Mouse (Mus musculus): Measurements from ENCODE around the gene Anxa9. TPM values are rescaled to one million over a fixed set of nuclear protein-coding genes. Genes with fewer than 3 reads are reported as not detected.
A peak's percentile ranks its signal among the peaks of the same experiment; 100 is the strongest.

Gene Anxa9
- polyA plus RNA-seq, 1 experiment: 7.6 TPM

- 0 out of 2 replicates have a peak, but pooled peaks have one; percentile 13 for TF ChIP-seq CTCF (IDR thresholded peaks at IDR 0.05; ENCODE audit: control insufficient read depth, insufficient read depth, insufficient replicate concordance, low read depth, low read length)
- TF ChIP-seq POLR2A (IDR thresholded peaks at IDR 0.05; ENCODE audit: control insufficient read depth, low read depth, low read length): no peak
- no peak overlapping the region for H3K4me3 ChIP-seq (ENCODE audit: control insufficient read depth, low read depth, low read length)
- H3K4me1 ChIP-seq (ENCODE audit: control insufficient read depth, insufficient read depth, low read length): no peaks in the 10 kb centered on the region
- no peaks in the 10 kb centered on the region; the same call in 1 of the 2 replicates for H3K36me3 ChIP-seq (ENCODE audit: control insufficient read depth, insufficient read depth, low read length)
- no peak overlapping the region; the same call in 1 of the 2 replicates for H3K27ac ChIP-seq (ENCODE audit: control insufficient read depth, insufficient read depth, low read depth, low read length)
- no peaks in the 10 kb centered on the region for H3K27me3 ChIP-seq (ENCODE audit: control insufficient read depth, insufficient read depth, low read length)
Measured at GRCm38 (mm10) chr3:95295321-95296102, 11.5 kb downstream of the Anxa9 start.

- Histone ChIP-seq H3K27me3 (ENCODE audit: control insufficient read depth, insufficient read depth, low read length) (no peaks in the 10 kb centered on the region), H3K4me3 (ENCODE audit: control insufficient read depth, low read depth, low read length) (no peak overlapping the region), H3K27ac (ENCODE audit: control insufficient read depth, insufficient read depth, low read depth, low read length) (no peak overlapping the region), H3K4me1 (ENCODE audit: control insufficient read depth, insufficient read depth, low read length) (no peaks in the 10 kb centered on the region), H3K36me3 (ENCODE audit: control insufficient read depth, insufficient read depth, low read length) (no peaks in the 10 kb centered on the region; the same call in 1 of the 2 replicates)
- TF ChIP-seq CTCF (IDR thresholded peaks at IDR 0.05; ENCODE audit: control insufficient read depth, insufficient read depth, insufficient replicate concordance, low read depth, low read length) (no peak), POLR2A (IDR thresholded peaks at IDR 0.05; ENCODE audit: control insufficient read depth, low read depth, low read length) (no peak)
Measured at GRCm38 (mm10) chr3:95294718-95295117, 12.3 kb downstream of the Anxa9 start.

DNA sequence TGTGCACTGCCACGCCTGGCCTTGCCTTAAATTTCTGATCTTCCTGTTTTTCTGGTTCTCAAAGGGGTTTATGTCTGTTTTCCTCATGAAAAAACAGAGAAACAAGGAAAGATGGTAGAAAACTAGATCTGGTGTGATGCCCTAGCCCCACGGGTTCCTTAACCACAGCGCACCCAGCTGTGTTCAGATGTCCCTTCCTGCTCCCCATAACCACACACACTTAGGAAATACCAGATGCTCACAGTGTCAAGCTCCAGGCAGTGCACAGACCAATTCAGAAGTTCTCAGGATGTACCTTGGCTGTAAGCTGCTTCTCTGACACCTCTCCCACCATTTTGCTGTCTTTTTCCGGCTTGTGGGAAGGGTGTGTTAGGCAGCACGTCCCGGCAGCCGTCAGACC lies 12.7 kb downstream of the Anxa9 start:
- H3K4me3 ChIP-seq (ENCODE audit: control insufficient read depth, low read depth, low read length): no peak overlapping the region
- TF ChIP-seq CTCF (IDR thresholded peaks at IDR 0.05; ENCODE audit: control insufficient read depth, insufficient read depth, insufficient replicate concordance, low read depth, low read length): no peak
- no peak for TF ChIP-seq POLR2A (IDR thresholded peaks at IDR 0.05; ENCODE audit: control insufficient read depth, low read depth, low read length)
- no peaks in the 10 kb centered on the region; the same call in 1 of the 2 replicates for H3K36me3 ChIP-seq (ENCODE audit: control insufficient read depth, insufficient read depth, low read length)
- H3K4me1 ChIP-seq (ENCODE audit: control insufficient read depth, insufficient read depth, low read length): no peaks in the 10 kb centered on the region
- H3K27me3 ChIP-seq (ENCODE audit: control insufficient read depth, insufficient read depth, low read length): no peaks in the 10 kb centered on the region
- no peak overlapping the region for H3K27ac ChIP-seq (ENCODE audit: control insufficient read depth, insufficient read depth, low read depth, low read length)

- no peak overlapping the region for H3K4me3 ChIP-seq (ENCODE audit: control insufficient read depth, low read depth, low read length)
- no peaks in the 10 kb centered on the region for H3K4me1 ChIP-seq (ENCODE audit: control insufficient read depth, insufficient read depth, low read length)
- H3K36me3 ChIP-seq (ENCODE audit: control insufficient read depth, insufficient read depth, low read length): no peaks in the 10 kb centered on the region; the same call in 1 of the 2 replicates
- TF ChIP-seq CTCF (IDR thresholded peaks at IDR 0.05; ENCODE audit: control insufficient read depth, insufficient read depth, insufficient replicate concordance, low read depth, low read length) (no peak), POLR2A (IDR thresholded peaks at IDR 0.05; ENCODE audit: control insufficient read depth, low read depth, low read length) (no peak)
- no peak overlapping the region; the same call in 1 of the 2 replicates for H3K27ac ChIP-seq (ENCODE audit: control insufficient read depth, insufficient read depth, low read depth, low read length)
- H3K27me3 ChIP-seq (ENCODE audit: control insufficient read depth, insufficient read depth, low read length): no peaks in the 10 kb centered on the region
Measured at GRCm38 (mm10) chr3:95293537-95293936, 13.4 kb downstream of the Anxa9 start.

DNA sequence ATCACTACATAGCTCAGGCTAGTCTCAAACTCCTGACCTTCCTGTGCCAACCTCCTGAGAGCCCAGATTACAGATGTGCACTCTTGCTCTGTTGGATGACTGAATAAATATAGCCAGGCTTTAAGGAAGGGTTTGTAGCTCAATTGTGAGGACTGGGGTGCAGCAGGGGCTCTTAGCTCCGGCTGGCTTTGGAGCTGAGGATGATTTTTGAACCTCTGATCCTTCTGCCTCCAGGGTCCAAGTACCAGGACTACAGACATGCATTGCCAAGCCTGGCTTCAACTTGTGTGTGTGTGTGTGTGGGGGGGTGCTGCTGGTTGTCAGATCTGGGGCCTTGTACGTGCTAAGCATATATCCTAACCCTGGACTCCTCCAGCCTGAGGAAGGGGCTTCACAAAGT lies 14.1 kb downstream of the Anxa9 start:
- no peaks in the 10 kb centered on the region for H3K4me1 ChIP-seq (ENCODE audit: control insufficient read depth, insufficient read depth, low read length)
- no peaks in the 10 kb centered on the region; the same call in 1 of the 2 replicates for H3K36me3 ChIP-seq (ENCODE audit: control insufficient read depth, insufficient read depth, low read length)
- no peak for TF ChIP-seq POLR2A (IDR thresholded peaks at IDR 0.05; ENCODE audit: control insufficient read depth, low read depth, low read length)
- no peak for TF ChIP-seq CTCF (IDR thresholded peaks at IDR 0.05; ENCODE audit: control insufficient read depth, insufficient read depth, insufficient replicate concordance, low read depth, low read length)
- H3K27ac ChIP-seq (ENCODE audit: control insufficient read depth, insufficient read depth, low read depth, low read length): no peak overlapping the region
- no peaks in the 10 kb centered on the region for H3K27me3 ChIP-seq (ENCODE audit: control insufficient read depth, insufficient read depth, low read length)
- H3K4me3 ChIP-seq (ENCODE audit: control insufficient read depth, low read depth, low read length): no peak overlapping the region

DNA sequence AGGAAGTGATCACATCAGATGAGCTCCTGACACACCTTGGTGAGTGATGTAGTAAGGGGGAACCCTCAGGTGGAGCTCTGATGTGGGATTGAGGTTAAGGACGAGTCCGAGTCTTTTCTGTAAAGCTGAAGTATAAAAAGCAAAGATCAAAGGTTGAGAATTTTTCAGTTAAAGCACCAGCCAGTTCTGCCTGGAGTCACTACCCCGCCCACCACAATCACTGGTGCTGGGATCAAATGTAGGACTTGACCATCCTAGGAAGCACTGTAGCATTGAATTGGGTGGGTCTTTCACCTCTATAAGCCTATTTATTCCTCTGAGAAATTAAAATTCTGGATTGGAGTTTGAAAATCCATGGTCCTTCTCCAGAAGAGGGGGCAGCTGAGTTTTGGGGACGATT lies 15.9 kb downstream of the Anxa9 start:
- Histone ChIP-seq H3K4me1 (ENCODE audit: control insufficient read depth, insufficient read depth, low read length) (no peaks in the 10 kb centered on the region), H3K36me3 (ENCODE audit: control insufficient read depth, insufficient read depth, low read length) (no peaks in the 10 kb centered on the region; the same call in none of the 2 replicates), H3K27me3 (ENCODE audit: control insufficient read depth, insufficient read depth, low read length) (no peaks in the 10 kb centered on the region), H3K27ac (ENCODE audit: control insufficient read depth, insufficient read depth, low read depth, low read length) (no peak overlapping the region), H3K4me3 (ENCODE audit: control insufficient read depth, low read depth, low read length) (no peak overlapping the region)
- TF ChIP-seq POLR2A (IDR thresholded peaks at IDR 0.05; ENCODE audit: control insufficient read depth, low read depth, low read length): no peak
- TF ChIP-seq CTCF (IDR thresholded peaks at IDR 0.05; ENCODE audit: control insufficient read depth, insufficient read depth, insufficient replicate concordance, low read depth, low read length): no peak

GRCm38 (mm10) chr3:95290156-95290555 lies 16.8 kb downstream of the Anxa9 start:
- Histone ChIP-seq H3K27me3 (ENCODE audit: control insufficient read depth, insufficient read depth, low read length) (no peaks in the 10 kb centered on the region), H3K4me3 (ENCODE audit: control insufficient read depth, low read depth, low read length) (no peak overlapping the region), H3K4me1 (ENCODE audit: control insufficient read depth, insufficient read depth, low read length) (no peaks in the 10 kb centered on the region), H3K36me3 (ENCODE audit: control insufficient read depth, insufficient read depth, low read length) (no peaks in the 10 kb centered on the region; the same call in none of the 2 replicates), H3K27ac (ENCODE audit: control insufficient read depth, insufficient read depth, low read depth, low read length) (no peak overlapping the region)
- no peak for TF ChIP-seq POLR2A (IDR thresholded peaks at IDR 0.05; ENCODE audit: control insufficient read depth, low read depth, low read length)
- no peak for TF ChIP-seq CTCF (IDR thresholded peaks at IDR 0.05; ENCODE audit: control insufficient read depth, insufficient read depth, insufficient replicate concordance, low read depth, low read length)

Data from testis, adult 2 months (tissue).